Mouse (Mus musculus): Measurements from ENCODE around the gene Synj2.

GRCm38 (mm10) chr17:6007902-6008301, 66.8 kb downstream of the Synj2 start:
- TF ChIP-seq CTCF (IDR thresholded peaks at IDR 0.05; ENCODE audit: low read depth) (no peak), EP300 (optimal IDR thresholded peaks at IDR 0.05) (no peak)

Measured in stomach, postnatal 0 days (tissue).